Mouse (Mus musculus): ENCODE data around the gene Cetn2. TPM values are rescaled to one million over a fixed set of nuclear protein-coding genes. Genes with fewer than 3 reads are reported as not detected.
A peak's percentile ranks its signal among the peaks of the same experiment; 100 is the strongest.

Gene Cetn2
- polyA plus RNA-seq, 1 experiment from 2014 or later = 54.9 TPM

DNA sequence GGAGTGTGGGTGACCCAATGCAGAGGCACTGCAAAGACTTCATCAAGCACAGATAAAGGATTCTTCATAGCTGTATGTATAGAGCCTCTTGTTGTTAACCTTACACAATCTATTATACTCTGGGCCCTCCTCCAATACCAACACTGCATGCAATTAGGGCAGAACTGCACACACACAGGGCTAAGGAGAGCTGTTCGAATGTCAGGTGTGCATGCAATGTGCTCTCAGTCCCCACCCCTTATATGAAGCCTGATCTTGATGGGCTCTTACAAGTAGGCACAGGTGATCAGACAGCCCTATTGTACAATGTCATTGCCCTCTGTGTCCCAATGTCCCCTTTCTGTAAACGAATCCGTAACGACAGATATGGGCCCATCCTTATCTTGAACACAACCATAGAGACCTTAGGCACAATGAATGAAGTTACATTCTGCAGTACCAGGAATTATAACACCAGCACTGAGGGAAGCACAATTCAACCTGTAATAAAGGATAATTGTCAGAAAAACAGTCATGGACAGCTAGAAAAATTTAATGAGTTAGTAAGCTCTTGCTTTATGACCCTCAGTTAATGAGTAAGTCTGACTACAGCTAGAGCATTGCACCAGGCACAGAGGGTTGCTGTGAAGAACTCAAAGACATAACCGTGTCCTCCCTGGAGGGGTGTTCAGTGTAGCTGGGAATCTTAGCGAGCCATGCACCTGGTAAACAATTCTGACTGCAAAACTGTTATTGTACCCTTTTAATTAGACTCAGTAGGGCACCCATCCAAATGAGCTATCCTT lies 10.4 kb downstream of the Cetn2 start:
- WGBS = 65% methylated on average over 6 of the region's 6 CpGs
- no peaks in the 10 kb centered on the region for H3K27me3 ChIP-seq (replicated peaks; ENCODE audit: control insufficient read depth, insufficient read depth, low read length)
- H3K36me3 ChIP-seq (ENCODE audit: control insufficient read depth, insufficient read depth, low read length) = no peaks in the 10 kb centered on the region
- H3K4me1 ChIP-seq (ENCODE audit: control insufficient read depth, insufficient read depth, low read length) = no peaks in the 10 kb centered on the region
- H3K9me3 ChIP-seq (ENCODE audit: control insufficient read depth, low read length) = no peaks in the 10 kb centered on the region
- no peak overlapping the region for H3K4me3 ChIP-seq (ENCODE audit: low read length)
- H3K27ac ChIP-seq (ENCODE audit: low read length) = no peak overlapping the region
- peak; percentile 84 for ATAC-seq
- H3K4me2 ChIP-seq (ENCODE audit: low read depth, low read length) = no peak overlapping the region
- H3K9ac ChIP-seq (ENCODE audit: low read depth, low read length) = no peak overlapping the region

DNA sequence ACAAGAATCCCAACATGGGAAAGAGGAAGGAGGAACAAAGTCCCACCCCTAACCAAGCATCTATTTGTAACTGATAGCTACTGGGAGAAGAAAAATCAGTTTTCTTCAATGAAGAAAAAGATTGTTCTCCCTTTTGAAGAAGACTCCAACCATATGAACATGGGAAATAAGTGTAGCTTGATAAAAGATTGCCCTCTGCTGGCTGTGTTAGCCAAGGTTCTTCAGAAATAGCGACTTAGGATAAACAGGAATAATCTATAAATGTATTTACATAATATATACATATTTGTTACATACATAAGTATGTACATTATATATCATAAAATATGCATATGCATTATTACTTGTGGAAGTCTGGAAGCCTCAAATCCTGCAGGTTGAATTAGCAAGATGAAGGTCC lies 15.7 kb downstream of the Cetn2 start:
- 47% methylated on average over 1 of the region's 1 CpGs for WGBS
- Histone ChIP-seq H3K4me1 (ENCODE audit: control insufficient read depth, insufficient read depth, low read length) (no peaks in the 10 kb centered on the region), H3K9me3 (ENCODE audit: control insufficient read depth, low read length) (no peaks in the 10 kb centered on the region), H3K27ac (ENCODE audit: low read length) (no peak overlapping the region), H3K4me3 (ENCODE audit: low read length) (no peak overlapping the region), H3K36me3 (ENCODE audit: control insufficient read depth, insufficient read depth, low read length) (no peaks in the 10 kb centered on the region), H3K27me3 (replicated peaks; ENCODE audit: control insufficient read depth, insufficient read depth, low read length) (no peaks in the 10 kb centered on the region), H3K4me2 (ENCODE audit: low read depth, low read length) (no peak overlapping the region), H3K9ac (ENCODE audit: low read depth, low read length) (no peak overlapping the region)
- ATAC-seq = no peak

DNA sequence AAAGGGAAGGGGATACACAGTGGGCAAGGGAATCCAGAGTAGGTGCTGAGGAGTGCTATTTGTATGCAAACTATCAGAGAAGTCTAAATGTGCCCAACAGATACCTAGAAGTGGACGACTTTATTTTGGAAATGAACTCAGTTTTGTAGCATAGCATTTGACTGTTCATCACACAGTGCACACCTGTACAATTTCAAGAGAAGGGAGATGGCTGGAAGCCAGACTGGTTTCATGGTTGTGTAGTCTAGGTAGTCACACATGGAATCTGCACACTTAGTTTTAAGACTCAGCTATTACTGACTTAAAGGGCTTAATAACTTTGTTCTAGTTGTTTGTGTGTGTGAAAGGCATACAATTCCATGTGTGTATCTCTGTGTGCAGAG lies 22.2 kb downstream of the Cetn2 start:
- Histone ChIP-seq H3K4me3 (ENCODE audit: low read length) (no peak overlapping the region), H3K27ac (ENCODE audit: low read length) (no peak overlapping the region), H3K9ac (ENCODE audit: low read depth, low read length) (no peak overlapping the region), H3K36me3 (ENCODE audit: control insufficient read depth, insufficient read depth, low read length) (no peaks in the 10 kb centered on the region), H3K27me3 (replicated peaks; ENCODE audit: control insufficient read depth, insufficient read depth, low read length) (no peaks in the 10 kb centered on the region), H3K9me3 (ENCODE audit: control insufficient read depth, low read length) (no peaks in the 10 kb centered on the region), H3K4me2 (ENCODE audit: low read depth, low read length) (no peak overlapping the region), H3K4me1 (ENCODE audit: control insufficient read depth, insufficient read depth, low read length) (no peaks in the 10 kb centered on the region)
- no peak for ATAC-seq
- 50% methylated on average over 1 of the region's 1 CpGs for WGBS

GRCm38 (mm10) chrX:72895388-72896054 lies 22.7 kb downstream of the Cetn2 start:
- Histone ChIP-seq H3K9me3 (ENCODE audit: control insufficient read depth, low read length) (no peaks in the 10 kb centered on the region), H3K36me3 (ENCODE audit: control insufficient read depth, insufficient read depth, low read length) (no peaks in the 10 kb centered on the region), H3K27ac (ENCODE audit: low read length) (no peak overlapping the region), H3K9ac (ENCODE audit: low read depth, low read length) (no peak overlapping the region), H3K4me1 (ENCODE audit: control insufficient read depth, insufficient read depth, low read length) (no peaks in the 10 kb centered on the region), H3K27me3 (replicated peaks; ENCODE audit: control insufficient read depth, insufficient read depth, low read length) (no peaks in the 10 kb centered on the region), H3K4me3 (ENCODE audit: low read length) (no peak overlapping the region), H3K4me2 (ENCODE audit: low read depth, low read length) (no peak overlapping the region)
- 69% methylated on average over 5 of the region's 5 CpGs for WGBS
- no peak for ATAC-seq

Other genes starting within 250 kb of the Cetn2 start
- gene Gabrq, start 93.2 kb downstream of the Cetn2 start, polyA plus RNA-seq (2015; fragmentation: Nextera tagmentation; extraction: Ambion mirVana) = 0.10 and 0.33 TPM in 2 replicates
- gene Nsdhl, start 146 bp upstream of the Cetn2 start, polyA plus RNA-seq (2015; fragmentation: Nextera tagmentation; extraction: Ambion mirVana) = 46.8 TPM in 2 replicates
- 4.6 and 4.9 TPM in 2 replicates for gene Zfp185, start 68.9 kb upstream of the Cetn2 start, polyA plus RNA-seq (2015; fragmentation: Nextera tagmentation; extraction: Ambion mirVana)
- not detected in 2 replicates for gene Pnma5, start 118.7 kb upstream of the Cetn2 start, polyA plus RNA-seq (2015; fragmentation: Nextera tagmentation; extraction: Ambion mirVana)
- 0.06 and 0.11 TPM in 2 replicates for gene Pnma3, start 146.4 kb upstream of the Cetn2 start, polyA plus RNA-seq (2015; fragmentation: Nextera tagmentation; extraction: Ambion mirVana)
- 3.0 and 4.3 TPM in 2 replicates for gene Xlr4a, start 164.1 kb upstream of the Cetn2 start, polyA plus RNA-seq (2015; fragmentation: Nextera tagmentation; extraction: Ambion mirVana)
- gene Xlr3a, start 178.7 kb upstream of the Cetn2 start, polyA plus RNA-seq (2015; fragmentation: Nextera tagmentation; extraction: Ambion mirVana) = 8.8 and 9.4 TPM in 2 replicates
- 0.33 TPM in 1 of 2 replicates, not detected in the other for gene Gm14685, start 198.6 kb upstream of the Cetn2 start, polyA plus RNA-seq (2015; fragmentation: Nextera tagmentation; extraction: Ambion mirVana)
- gene Xlr5b, start 230.4 kb upstream of the Cetn2 start, polyA plus RNA-seq (2015; fragmentation: Nextera tagmentation; extraction: Ambion mirVana) = 0.10 and 0.28 TPM in 2 replicates
- gene DXBay18, start 231.0 kb upstream of the Cetn2 start, polyA plus RNA-seq (2015; fragmentation: Nextera tagmentation; extraction: Ambion mirVana) = 0.39 TPM in 1 of 2 replicates, not detected in the other

All from intestine, embryonic 16.5 days (tissue).